ENCODE assay signal across 9 mouse cellular contexts in the genomic region with DNA sequence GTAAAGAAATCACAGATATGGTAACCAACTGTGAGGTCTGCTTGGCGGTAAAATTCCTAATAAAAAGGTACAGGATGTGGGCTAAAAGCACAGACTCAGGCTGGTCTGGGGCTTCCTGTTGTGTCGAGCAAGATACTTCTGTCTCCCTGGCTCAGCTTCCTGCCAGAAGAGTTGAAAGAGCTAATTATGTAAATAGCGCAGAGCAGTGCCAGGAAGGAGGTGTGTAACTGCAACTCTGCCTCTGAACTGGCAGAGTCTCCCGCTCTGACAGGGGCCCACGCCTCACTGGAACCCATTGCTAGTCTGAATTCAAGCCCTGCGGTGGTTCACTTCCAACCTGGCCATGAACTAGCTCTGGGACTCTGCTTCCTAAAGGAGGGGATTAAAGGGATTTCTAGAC.
A peak's percentile ranks its signal among the peaks of the same experiment; 100 is the strongest.
DNase-seq lines count a peak whose midpoint lies in the region; ATAC-seq lines count a peak whose summit lies in the region.
"Had no signal": no experiment of that assay in that cellular context is flagged by ENCODE, and none has a peak within 500 bp of the region (broad histone marks: within the 10 kb centered on the region; RNA-seq: fewer than 3 reads in every experiment).

No protein-coding gene starts in this region.

- no peaks in the 10 kb centered on the region for H3K36me3 ChIP-seq in heart, embryonic 10.5 days
- H3K36me3 ChIP-seq: stomach, embryonic 15.5 days had no signal

- peak; percentile 31 for DNase-seq in embryo, embryonic 10 days (ENCODE audit: low spot score)
- DNase-seq in embryo, embryonic 10.5 days (ENCODE audit: low spot score) = no peak
- peak; percentile 65 for DNase-seq in MN1 (ENCODE audit: low spot score)
- peak; percentile 16 to 36 for DNase-seq in left cerebral cortex, postnatal 36 days (ENCODE audit: low spot score in 2 of 2)
- peak; percentile 59 to 66 for DNase-seq in right cerebral cortex, postnatal 10 days (ENCODE audit: low spot score in 2 of 2)
- no peak for DNase-seq in gastrocnemius, adult 8-10 months (ENCODE audit: low spot score in 2 of 2)
- DNase-seq in heart, embryonic 10.5 days (ENCODE audit: low spot score) = no peak

- H3K9me3 ChIP-seq in heart, embryonic 10.5 days = no peaks in the 10 kb centered on the region
- H3K9me3 ChIP-seq: stomach, embryonic 15.5 days had no signal

- intact Hi-C loops in left cerebral cortex, postnatal 36 days (cut with DNase I) = no loop called here

- 31% methylated on average over 6 of the region's 6 CpGs for WGBS in heart, embryonic 10.5 days

- H3K4me3 ChIP-seq in heart, embryonic 10.5 days = no peak overlapping the region
- H3K4me3 ChIP-seq: stomach, embryonic 15.5 days had no signal

- no peak overlapping the region for H3K27ac ChIP-seq in heart, embryonic 10.5 days
- H3K27ac ChIP-seq: stomach, embryonic 15.5 days had no signal

- peaks cover 28% of the 10 kb centered on the region for H3K4me1 ChIP-seq in heart, embryonic 10.5 days

- H3K27me3 ChIP-seq in heart, embryonic 10.5 days (ENCODE audit: insufficient read depth, poor library complexity, severe bottlenecking) = no peaks in the 10 kb centered on the region
- H3K27me3 ChIP-seq: stomach, embryonic 15.5 days had no signal

- peak; percentile 77 for ATAC-seq in granulocyte monocyte progenitor cell, adult 5-6 weeks (replicated peaks; ENCODE audit: poor library complexity, severe bottlenecking)

Comparison
In these comparisons a context has a peak if more than half of its experiments do, and no peak if none do; other contexts are left out.
1. DNase-seq: peak in embryo, embryonic 10 days (single experiment), MN1 (single experiment), left cerebral cortex, postnatal 36 days (2 of 2) and right cerebral cortex, postnatal 10 days (2 of 2); none in embryo, embryonic 10.5 days (single experiment), gastrocnemius, adult 8-10 months (0 of 2) and heart, embryonic 10.5 days (single experiment).